Mouse (Mus musculus) macrophage (primary cell): ENCODE data around the gene Slc10a6. TPM values are rescaled to one million over a fixed set of nuclear protein-coding genes. Genes with fewer than 3 reads are reported as not detected.

ENCODE experiments used
- polyA plus RNA-seq: library from polyadenylated mRNA; stranded (reverse); fragments of 250-400 nt; gene quantifications from 3 replicates; pipeline ENCODE4 v1.2.4, GENCODE M21; 2018; ENCODE audit warnings: inconsistent platforms

Slc10a6 gene
- polyA plus RNA-seq, 1 experiment from 2014 or later, result 0.10 TPM

Other genes starting within 250 kb of the Slc10a6 start
- gene Ptpn13, start 204.2 kb downstream of the Slc10a6 start, polyA plus RNA-seq, result not detected in 3 replicates
- gene 1700016H13Rik, start 26.6 kb upstream of the Slc10a6 start, polyA plus RNA-seq, result not detected in 3 replicates
- gene Aff1, start 63.0 kb upstream of the Slc10a6 start, polyA plus RNA-seq, result 46.6 to 51.5 TPM (median 46.7 TPM) in 3 replicates